Mouse (Mus musculus) layer of hippocampus, adult 9-10 months (tissue): ENCODE measurements around the gene Kazald1.

Source experiments
- DNase-seq: peaks from one replicate; pipeline ENCODE4 v3.0.0; 2022; ENCODE audit warnings: low spot score

The Kazald1 gene

DNA sequence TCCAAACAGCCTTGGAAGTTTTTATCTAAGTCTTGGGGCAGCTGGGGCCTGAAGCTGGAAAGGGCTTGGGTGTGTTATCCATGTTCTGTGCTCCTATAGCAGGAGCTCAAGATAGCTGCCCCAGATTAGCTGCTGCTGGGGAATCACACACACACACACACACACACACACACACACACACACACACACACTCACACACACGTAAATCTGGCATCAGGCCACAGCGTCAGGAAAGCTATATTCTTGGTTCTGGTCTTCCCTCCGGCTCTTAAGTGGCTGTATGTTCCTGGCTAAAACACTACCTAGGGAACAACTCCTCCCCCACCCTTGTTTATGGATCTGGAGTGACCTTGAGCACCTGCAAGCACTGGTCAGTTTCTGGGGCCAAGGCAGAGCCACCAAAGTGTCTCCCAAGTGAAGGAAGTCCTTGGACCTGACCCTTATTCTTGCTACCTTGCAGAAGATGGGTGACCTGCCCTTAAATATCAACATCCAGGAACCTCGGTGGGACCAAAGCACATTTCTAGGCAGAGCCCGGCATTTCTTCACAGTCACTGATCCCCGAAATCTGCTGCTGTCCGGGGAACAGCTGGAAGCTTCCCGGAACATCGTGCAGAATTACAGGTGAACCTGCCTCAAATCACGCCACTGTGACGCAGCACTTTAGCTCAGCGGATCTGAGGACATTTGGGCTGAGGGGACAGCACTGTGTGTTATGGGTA, 26.2 kb upstream of the Kazald1 start:
- DNase-seq = no peak

DNA sequence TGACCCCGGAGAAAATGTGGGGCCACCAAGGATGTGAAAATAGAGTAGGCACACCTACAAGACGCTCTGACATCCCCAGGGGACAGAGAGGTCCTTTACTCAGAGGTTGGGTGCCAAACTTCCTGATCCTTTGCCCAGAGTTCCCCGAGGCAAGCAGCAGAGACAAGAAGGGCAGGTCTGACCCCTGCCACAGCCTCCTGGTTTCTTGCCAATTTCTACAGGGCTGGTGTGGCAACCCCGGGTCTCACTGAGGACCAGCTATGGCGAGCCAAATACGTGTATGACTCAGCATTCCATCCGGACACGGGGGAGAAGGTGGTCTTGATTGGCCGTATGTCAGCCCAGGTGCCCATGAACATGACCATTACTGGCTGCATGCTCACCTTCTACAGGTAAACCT, 25.5 kb upstream of the Kazald1 start:
- no peak for DNase-seq

DNA sequence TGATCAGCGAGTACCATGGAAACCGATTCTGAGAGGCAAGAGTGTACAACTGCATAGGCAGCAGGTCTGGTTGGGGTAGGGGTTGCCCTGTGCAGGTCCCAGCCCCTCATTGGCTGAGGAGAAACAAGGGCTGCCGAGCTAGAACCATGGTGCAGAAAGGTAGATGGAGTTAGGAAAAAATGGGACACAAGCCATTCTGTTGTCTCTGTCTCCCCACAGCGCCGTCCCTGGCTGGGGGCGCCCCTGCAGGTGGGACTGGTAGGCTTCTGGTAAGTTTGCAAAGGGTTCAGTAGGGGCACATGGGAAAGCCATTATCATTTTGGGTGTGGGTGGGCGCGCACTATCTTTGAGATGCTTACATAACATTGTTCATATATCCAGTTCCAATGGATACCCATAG, 21.6 kb upstream of the Kazald1 start:
- no peak for DNase-seq

DNA sequence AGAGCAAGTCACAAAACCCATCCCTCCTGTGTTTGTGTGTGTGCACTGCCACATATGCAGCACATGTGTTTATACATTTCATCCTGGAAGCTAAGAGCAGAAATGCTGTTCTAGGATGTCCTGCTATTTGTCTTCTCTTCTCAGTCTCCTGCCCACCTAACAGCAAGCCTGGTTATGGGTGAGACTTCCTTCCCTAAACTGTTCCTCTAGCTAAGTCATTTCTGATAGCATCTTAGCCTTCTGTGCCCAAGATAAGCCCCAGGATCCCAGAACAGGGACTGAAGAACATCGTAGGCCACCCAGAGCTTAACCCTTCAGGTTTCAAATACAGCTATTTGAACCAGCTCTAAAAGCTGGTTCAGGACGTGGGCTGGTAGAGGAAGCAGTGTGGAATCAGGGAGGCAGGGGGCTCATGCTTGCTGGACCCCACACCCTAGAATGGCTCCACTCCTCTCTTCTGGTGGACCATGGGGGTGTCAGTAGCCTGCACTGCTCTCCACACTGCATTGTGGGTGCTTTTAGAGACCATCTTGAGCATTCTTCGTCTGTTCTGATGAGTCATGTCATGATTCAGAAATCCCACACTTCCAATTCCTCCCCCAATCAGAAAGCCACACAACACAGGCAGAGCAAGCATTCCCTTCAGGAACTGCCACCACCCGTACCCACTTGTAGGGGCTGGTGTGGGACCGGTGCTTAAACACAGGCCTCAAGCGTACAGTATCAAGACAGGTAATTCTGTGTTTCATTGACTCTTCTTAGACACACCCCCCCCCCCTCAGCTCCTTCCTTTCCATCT, 19.9 kb upstream of the Kazald1 start:
- DNase-seq = no peak

DNA sequence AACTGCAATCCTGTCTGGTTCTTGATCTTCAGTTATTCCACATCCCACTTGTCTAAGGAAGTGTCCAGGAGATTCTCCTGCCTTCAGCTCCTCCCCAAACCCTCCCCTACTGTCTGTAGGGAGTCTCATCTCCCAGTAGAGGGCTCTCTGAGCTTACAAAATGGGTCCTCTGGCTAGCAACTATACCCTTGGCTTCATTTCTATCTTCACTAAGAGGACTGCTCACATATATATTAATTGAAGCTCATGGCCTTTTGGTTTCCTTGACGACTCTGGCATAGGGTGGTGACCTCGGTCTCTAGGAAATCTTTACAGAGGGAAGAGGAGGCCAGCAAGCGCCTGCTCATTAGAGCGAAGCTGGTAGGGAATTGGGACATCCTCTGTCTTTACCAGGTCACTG, 18.7 kb upstream of the Kazald1 start:
- DNase-seq = no peak

DNA sequence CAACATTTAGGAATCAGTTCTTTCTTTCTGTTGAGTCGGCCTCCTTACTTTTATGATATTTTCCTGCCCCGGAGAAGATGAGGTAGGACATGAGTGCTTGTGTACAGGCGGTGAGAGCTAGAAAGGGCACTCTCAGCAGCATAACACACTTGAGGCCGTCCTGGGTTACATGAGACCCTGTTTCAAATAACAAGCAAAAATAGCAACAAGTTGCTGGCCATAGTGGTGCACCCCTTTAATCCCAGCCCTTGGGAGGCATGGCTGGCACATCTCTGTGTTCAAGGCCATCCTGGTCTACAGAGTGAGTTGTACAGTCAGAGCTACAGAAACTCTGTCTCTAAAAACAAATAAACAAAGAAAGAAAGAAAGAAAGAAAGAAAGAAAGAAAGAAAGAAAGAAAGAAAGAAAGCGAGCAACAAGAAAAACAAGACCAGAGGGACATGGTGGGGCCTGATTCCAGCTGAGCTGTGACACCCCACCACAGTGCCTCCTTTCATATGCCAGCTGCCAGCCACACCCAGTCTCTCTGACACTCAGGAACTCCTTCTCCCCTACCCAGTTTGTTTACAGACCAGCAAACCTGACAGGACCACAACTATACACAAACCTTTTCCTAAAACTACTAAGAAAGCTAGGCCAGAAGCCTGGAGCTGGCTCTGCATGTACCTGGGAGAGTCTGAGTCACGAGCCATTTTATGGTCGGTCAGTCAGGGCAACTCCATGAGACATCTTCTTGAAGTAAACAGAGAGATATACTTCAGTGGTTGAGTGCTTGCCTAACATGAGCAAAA, 17.9 kb upstream of the Kazald1 start:
- DNase-seq = no peak

DNA sequence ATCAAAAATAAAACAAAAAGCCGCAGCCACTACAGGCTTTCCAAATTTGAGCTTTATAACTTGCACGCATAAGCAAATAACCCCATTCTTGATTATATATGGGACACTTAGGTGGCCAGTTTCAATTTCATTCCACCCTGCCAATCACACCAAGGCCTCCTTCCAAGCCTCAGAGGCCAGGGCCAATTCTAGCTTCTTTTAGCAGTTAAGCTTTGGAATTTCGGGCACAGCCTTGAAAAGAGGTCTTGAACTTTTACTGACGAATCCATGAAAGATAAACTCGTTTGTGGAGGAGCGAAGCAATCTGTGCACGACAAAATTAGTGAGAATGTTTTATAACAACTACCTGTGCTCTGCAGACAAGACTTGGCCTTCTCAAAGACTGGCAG, 17.3 kb upstream of the Kazald1 start:
- no peak for DNase-seq

DNA sequence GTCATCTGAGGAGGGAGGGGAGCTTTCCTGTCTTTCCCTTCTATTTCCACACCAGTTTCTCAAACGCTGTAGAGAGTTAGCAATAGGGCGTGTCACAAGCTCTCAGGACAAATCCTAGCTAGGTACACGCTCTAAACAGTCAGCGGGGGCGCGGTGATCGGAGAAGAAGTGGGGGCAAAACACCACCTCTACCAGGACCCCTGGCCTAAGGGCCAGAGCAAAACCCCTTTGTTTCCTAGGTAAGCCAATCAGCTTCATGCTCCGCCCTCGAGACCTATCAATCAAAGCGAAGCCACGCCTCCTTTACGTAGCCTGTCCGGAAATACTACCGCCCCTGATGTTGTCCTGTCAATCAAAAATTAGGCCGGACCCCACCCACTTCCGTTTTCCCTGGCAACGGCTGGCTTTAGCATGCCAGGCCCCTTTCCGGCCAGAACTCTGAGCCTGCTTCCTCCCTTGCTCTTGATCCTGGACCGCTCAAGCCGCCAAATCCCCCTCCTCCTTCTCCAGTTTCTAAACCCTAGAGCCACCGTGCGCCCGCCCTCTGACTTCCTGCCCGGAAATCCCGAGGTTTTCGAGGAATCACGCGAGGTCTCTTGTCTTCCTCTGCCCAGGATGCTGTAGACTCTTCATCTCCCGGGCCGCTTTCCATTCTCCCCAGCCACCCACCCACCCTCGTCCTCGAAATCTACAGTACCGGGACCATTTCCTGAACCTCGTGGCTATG, 16.8 kb upstream of the Kazald1 start:
- peak; percentile 92 for DNase-seq

DNA sequence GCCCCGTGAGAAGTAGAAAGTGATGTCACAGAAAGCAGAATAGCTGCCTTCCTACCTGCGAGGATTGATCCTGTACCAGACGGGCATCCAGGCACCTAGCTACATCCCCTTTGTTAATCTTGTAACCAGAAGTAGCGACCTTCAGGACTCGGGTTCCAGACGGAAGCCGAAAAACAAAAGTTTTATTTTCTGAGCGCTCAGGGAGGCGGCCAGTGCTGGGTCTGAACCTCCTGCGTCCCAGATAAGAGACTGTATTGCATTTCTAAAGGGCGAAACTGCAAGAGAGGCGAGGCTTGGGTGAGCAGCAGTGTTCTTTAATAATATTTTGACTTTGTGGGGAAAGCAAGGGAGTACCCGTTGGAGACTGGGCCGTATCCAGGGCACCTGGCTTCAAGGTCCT, 16.2 kb upstream of the Kazald1 start:
- no peak for DNase-seq

DNA sequence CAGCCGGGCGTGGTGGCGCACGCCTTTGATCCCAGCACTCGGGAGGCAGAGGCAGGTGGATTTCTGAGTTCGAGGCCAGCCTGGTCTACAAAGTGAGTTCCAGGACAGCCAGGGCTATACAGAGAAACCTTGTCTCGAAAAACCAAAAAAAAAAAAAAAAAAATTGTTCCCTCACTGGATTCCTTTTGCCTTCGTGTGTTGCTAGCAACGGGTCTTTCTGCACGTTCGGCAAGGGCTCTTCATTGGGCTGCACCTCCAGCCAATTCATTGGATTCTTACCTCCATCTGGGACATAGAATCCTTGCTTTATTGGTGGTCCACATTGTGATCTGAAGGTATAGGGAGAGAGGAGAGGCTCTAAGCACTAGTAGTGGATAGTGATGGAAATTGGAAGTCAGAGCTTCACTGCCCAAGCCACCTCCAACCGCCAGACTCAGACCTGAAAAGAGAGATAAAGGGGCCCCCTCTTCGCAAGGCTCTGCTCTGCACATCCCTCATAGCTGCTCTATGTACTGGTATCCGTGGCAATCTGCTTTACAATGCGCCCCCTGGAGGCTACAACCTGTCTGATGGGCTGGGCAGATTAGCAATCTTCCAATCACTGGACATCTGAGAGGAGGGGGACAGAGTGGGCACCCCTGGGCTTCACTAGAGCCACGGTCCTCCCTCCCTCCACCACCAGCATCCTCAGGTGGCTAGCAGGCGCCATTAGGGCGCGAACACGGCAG, 11.3 kb upstream of the Kazald1 start:
- DNase-seq = no peak

DNA sequence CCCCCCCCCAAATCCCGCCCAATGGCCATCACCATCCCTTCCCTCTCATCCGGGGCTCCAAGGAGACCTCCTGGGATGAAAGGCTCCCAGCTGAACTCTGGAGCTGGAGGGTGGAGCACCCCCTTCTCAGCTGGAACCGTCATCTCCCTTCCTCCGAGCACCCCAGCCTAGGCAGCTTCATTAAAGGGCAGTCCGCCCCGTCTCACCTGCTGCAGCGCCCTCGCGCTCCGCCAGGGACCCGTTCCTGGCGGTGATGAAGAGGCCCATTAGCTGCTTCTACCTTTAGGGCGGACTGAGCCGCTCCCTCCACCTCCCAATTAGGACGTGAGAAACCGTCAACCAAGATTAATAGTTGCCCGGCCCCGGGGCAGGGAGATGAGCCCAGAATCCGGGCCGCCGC, 9.8 kb upstream of the Kazald1 start:
- DNase-seq = no peak

DNA sequence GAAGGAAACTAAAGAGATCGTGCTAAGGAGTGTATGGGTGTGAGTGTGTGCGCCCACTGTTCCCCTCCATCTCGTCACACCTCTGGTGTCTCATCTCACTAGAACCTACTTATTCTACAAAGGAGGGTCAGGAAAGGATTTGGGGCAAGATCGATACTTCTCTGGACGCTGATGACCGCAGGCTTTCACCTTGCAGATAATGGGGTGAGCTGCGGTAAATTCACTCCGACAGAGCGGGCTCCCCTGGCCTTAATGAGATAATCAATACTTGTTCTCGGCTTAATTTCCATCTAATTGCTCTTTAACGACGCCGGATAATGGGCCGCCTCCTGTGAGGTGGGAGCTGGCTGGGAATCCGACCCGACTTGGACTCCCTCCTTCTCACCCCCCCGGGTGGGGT, 7.9 kb upstream of the Kazald1 start:
- no peak for DNase-seq

DNA sequence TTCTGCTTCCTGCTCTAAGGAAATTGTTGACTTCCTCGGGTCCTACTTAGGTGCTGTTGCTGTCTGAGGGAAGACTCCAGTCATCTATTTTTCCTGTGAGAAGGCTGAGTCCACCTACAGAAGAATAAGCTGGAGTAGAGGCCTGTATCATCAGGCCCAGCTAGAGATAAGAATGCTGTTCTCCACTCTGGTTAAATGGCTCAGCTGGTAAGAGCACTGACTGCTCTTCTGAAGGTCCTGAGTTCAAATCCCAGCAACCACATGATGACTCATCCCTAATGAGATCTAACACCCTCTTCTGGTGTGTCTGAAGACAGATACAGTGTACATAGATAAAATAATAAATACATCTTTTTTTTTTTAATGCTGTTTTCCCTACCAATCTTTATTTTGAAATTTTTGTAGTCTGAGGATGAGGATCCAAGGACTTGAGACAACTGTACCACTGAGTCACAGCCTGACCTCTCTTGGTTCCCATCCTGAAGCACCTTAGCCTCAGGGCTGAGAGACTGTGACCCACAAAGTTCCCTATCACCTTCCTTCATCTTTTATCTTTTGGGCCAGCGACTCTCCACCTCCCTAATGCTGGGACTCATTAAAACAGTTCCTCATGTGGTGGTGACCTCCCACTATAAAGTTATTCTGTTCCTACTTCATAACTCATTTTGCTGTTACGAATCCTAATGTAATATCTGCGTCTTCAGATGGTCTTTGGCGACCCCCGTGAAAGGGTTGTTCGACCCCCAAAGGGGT, 7.1 kb upstream of the Kazald1 start:
- no peak for DNase-seq

DNA sequence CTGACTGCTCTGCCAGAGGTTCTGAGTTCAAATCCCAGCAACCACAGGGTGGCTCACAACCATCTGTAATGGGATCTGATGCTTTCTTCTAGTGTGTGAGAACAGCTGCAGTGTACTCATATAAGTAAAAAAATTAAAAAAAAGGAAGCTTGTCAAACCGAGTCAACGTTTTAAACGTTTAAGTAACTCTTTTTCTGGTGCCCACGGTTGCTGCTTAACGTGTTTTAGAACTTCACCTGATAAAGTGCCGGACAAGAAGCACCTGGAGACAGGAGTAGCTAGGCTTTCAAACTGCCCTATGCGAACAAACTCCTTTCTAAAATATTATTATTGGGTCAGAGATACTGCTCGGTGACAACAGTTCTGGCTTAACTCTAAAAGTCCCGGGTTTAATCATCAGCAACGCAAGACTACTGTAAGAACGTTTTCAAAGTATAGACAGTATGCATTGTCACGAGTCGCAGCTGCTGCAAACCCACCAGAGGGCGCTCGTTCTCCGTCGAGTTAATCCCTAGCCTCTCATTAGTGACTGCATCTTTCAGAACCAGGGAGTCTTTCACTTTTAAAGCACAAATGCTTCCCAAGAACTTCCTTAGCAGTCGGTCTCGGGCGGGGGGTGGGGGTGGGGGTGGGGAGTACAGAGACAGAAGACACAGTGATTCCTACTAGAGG, 1.0 kb upstream of the Kazald1 start:
- DNase-seq = no peak

DNA sequence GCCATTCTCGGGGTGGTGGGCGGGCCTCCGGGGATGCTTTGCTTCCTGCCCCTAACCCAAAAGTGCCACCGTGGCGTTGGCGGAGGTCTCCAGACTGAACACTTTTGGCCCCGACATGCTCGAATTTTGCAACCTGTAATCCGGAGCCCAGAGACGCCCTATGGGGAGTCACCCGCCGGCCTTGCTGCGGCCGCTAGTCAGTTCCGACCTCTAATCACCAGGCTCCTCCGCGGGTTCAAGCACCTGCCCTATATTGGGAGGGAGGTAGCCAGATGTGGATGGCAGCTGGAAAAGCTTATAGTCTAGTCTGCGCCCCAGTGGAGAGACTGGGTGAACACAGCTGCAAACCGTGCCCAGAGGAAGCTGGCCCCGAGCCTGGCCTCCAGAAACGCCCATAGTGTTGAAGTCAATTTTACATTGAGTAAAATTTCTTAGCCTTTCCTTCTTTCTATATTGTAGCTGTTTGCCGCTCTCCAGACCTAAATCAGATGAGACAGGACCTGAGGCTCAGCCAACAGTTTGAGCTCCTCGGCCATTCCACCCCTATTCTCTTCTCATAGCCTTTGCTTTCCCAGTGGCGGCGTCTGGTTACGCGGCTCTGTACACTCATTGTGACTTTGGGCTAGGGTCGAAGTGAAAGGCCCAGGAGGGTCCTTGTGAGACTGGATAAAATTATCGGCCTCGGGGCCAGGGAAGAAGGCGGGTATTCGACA, 438 bp downstream of the Kazald1 start:
- no peak for DNase-seq

DNA sequence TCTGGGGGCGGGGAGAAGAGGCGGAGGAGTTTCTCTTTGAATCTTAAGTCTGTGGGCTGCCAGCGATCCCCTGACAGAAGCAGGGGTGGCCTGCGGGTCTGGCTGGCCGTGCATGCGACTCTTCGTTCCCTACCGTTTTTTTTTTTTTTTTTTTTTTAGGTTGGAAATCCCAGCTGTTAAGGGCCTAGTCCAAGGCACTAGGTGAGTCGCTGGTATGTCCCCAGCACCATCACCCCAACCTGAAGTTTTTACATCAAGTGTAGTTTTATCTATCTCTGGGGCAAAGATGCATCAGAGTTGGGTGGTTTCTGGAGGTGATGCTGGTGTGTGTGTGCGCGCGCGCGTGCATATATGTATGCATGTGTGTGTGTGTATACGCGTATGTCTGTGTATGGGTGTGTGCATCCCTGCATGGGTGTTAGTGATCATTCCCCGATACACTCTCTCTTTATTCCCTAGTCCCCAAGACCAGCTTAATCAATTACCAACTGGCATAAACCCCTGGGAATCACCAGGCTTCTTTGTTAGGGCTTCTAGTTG, 1.1 kb downstream of the Kazald1 start:
- DNase-seq = no peak

DNA sequence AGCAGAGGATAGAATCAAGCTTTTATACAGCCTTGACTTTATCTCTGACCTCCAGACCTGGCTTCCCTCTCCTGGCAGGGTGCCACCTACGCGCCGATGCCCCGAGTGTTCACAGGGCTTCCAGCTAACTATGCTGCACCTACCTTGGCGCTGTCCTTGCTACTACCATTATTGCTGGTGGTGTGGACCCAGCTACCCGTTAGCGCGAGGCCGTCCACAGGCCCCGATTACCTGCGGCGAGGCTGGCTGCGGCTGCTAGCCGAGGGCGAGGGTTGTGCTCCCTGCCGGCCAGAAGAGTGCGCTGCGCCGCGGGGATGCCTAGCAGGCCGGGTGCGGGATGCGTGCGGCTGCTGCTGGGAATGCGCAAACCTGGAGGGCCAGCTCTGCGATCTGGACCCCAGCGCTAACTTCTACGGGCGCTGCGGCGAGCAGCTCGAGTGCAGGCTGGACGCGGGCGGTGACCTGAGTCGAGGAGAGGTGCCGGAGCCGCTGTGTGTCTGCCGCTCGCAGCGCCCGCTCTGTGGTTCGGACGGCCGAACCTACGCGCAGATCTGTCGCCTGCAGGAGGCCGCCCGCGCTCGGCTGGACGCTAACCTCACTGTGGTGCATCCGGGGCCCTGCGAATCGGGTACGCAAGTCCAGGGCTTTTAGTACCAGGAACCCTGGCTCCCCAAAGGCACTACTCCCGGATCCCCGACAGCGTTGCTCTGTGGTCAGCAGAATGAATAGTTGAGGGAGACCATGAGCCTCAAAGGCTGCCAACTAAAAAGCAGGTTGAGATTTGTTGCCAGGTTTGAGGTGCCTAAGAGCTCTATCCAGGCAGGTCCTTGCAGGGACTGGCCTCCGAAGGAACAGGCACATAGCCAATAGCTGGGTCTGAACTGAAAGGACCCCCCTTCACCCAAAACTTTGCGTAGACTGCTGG, 1.8 kb downstream of the Kazald1 start:
- no peak for DNase-seq
